Comparison of ENCODE assay signal across 8 mouse cellular contexts in genomic region chr4:124477359-124477868, GRCm38 (mm10).
A peak's percentile ranks its signal among the peaks of the same experiment; 100 is the strongest.
DNase-seq lines count a peak whose midpoint lies in the region; ATAC-seq lines count a peak whose summit lies in the region.

No protein-coding gene starts in this region.

- ATAC-seq in liver, embryonic 16.5 days (ENCODE audit: low read depth): no peak
- no peak for ATAC-seq in inflammation-experienced regulatory T-cells, adult 6 months
- ATAC-seq in activated CD4-positive, CD25-positive, alpha-beta regulatory T cell, adult 4 months: no peak

- H3K4me1 ChIP-seq in liver, embryonic 16.5 days (ENCODE audit: control insufficient read depth, low read depth, low read length): no peaks in the 10 kb centered on the region; the same call in 1 of the 2 replicates

- H3K27ac ChIP-seq in liver, embryonic 16.5 days (ENCODE audit: low read length): no peak overlapping the region

- no peak overlapping the region for H3K4me3 ChIP-seq in liver, embryonic 16.5 days (ENCODE audit: low read depth, low read length)

- peak overlapping the region; percentile 40; the same call in 1 of the 2 replicates for H3K4me2 ChIP-seq in liver, embryonic 16.5 days (ENCODE audit: low read depth, low read length)

- DNase-seq in adrenal gland, adult 2 months: peak; percentile 12
- no peak for DNase-seq in adrenal gland, postnatal 14 days
- peak; percentile 20 for DNase-seq in right cerebral cortex, postnatal 4 days
- DNase-seq in right cerebral cortex, postnatal 25 days: no peak
- no peak for DNase-seq in urinary bladder, postnatal 14 days (ENCODE audit: low spot score)

- peaks cover 20% of the 10 kb centered on the region for H3K27me3 ChIP-seq in liver, embryonic 16.5 days (ENCODE audit: control insufficient read depth, insufficient read depth, low read depth, low read length)

- H3K9ac ChIP-seq in liver, embryonic 16.5 days (ENCODE audit: low read depth, low read length): no peak overlapping the region

- 19% methylated on average over 14 of the region's 14 CpGs for WGBS in liver, embryonic 16.5 days (ENCODE audit: insufficient replicate concordance)

- no peaks in the 10 kb centered on the region for H3K36me3 ChIP-seq in liver, embryonic 16.5 days (ENCODE audit: control insufficient read depth, insufficient read depth)

- H3K9me3 ChIP-seq in liver, embryonic 16.5 days (replicated peaks; ENCODE audit: control insufficient read depth, low read length): no peaks in the 10 kb centered on the region

Comparison
In these comparisons a context has a peak if more than half of its experiments do, and no peak if none do; other contexts are left out.
1. DNase-seq: peak in adrenal gland, adult 2 months (single experiment) and right cerebral cortex, postnatal 4 days (single experiment); none in adrenal gland, postnatal 14 days (single experiment), right cerebral cortex, postnatal 25 days (single experiment) and urinary bladder, postnatal 14 days (single experiment).